ENCODE assay signal across 7 mouse cellular contexts in genomic region chr13:41015829-41016634, GRCm38 (mm10). TPM values are rescaled to one million over a fixed set of nuclear protein-coding genes. Genes with fewer than 3 reads are reported as not detected.
DNase-seq lines count a peak whose midpoint lies in the region; ATAC-seq and TF ChIP-seq lines count a peak whose summit lies in the region.

TSS of gene Tmem14c (plus strand) at chr13:41016292.

- intact Hi-C loops in left cerebral cortex, postnatal 4 days (cut with DNase I) = loop anchor here (10.0 kb wide), 1 partner anchor 219 kb away; no protein-coding TSS in a partner anchor

- H3K4me2 ChIP-seq in intestine, postnatal 0 days (replicated peaks; ENCODE audit: low read depth) = peak within 1 kb of the TSS; percentile 61
- peak within 1 kb of the TSS; percentile 78 for H3K4me2 ChIP-seq in midbrain, embryonic 12.5 days (replicated peaks)

- peak; percentile 96 for ATAC-seq in intestine, postnatal 0 days
- peak; percentile 99 for ATAC-seq in midbrain, embryonic 12.5 days (ENCODE audit: low FRiP score, low read depth)

- peaks cover 19% of the 10 kb centered on the region for H3K4me1 ChIP-seq in embryonic facial prominence, embryonic 10.5 days
- H3K4me1 ChIP-seq in intestine, postnatal 0 days (replicated peaks; ENCODE audit: control insufficient read depth, insufficient read depth, low read length) = peaks cover 6% of the 10 kb centered on the region
- H3K4me1 ChIP-seq in midbrain, embryonic 12.5 days = peaks cover 15% of the 10 kb centered on the region
- peaks cover 9% of the 10 kb centered on the region for H3K4me1 ChIP-seq in small intestine, adult 2 months (ENCODE audit: control insufficient read depth, insufficient read depth, insufficient read length, low read length)

- H3K4me3 ChIP-seq in embryonic facial prominence, embryonic 10.5 days = peak within 1 kb of the TSS; percentile 75
- peak within 1 kb of the TSS; percentile 59 for H3K4me3 ChIP-seq in intestine, postnatal 0 days (ENCODE audit: low read depth, low read length)
- H3K4me3 ChIP-seq in midbrain, embryonic 12.5 days = peak within 1 kb of the TSS; percentile 63
- peak within 1 kb of the TSS; percentile 93 for H3K4me3 ChIP-seq in small intestine, adult 2 months (ENCODE audit: low read depth, low read length)

- DNase-seq in adrenal gland, postnatal 10 days = peak; percentile 98
- DNase-seq in embryonic facial prominence, embryonic 10.5 days (ENCODE audit: low spot score) = peak; percentile 96
- no peak for DNase-seq in gonadal fat pad, adult 2 months (ENCODE audit: low read depth)
- peak; percentile 95 for DNase-seq in left cerebral cortex, postnatal 4 days

- H3K9me3 ChIP-seq in embryonic facial prominence, embryonic 10.5 days = no peaks in the 10 kb centered on the region
- no peaks in the 10 kb centered on the region for H3K9me3 ChIP-seq in intestine, postnatal 0 days (ENCODE audit: control insufficient read depth)
- H3K9me3 ChIP-seq in midbrain, embryonic 12.5 days = no peaks in the 10 kb centered on the region

- no peaks in the 10 kb centered on the region for H3K27me3 ChIP-seq in embryonic facial prominence, embryonic 10.5 days (replicated peaks; ENCODE audit: low read depth, poor library complexity, severe bottlenecking)
- no peaks in the 10 kb centered on the region for H3K27me3 ChIP-seq in intestine, postnatal 0 days (replicated peaks; ENCODE audit: control insufficient read depth, insufficient read depth, low read length)
- H3K27me3 ChIP-seq in midbrain, embryonic 12.5 days = no peaks in the 10 kb centered on the region
- no peaks in the 10 kb centered on the region for H3K27me3 ChIP-seq in small intestine, adult 2 months (ENCODE audit: control insufficient read depth, insufficient read depth, low read length)

- under 1% methylated on average over 43 of the region's 43 CpGs for WGBS in embryonic facial prominence, embryonic 10.5 days
- WGBS in intestine, postnatal 0 days = under 1% methylated on average over 43 of the region's 43 CpGs
- WGBS in midbrain, embryonic 12.5 days = under 1% methylated on average over 43 of the region's 43 CpGs
- WGBS in small intestine, adult 2 months = under 1% methylated on average over 43 of the region's 43 CpGs

- peaks cover 75% of the 10 kb centered on the region for H3K36me3 ChIP-seq in embryonic facial prominence, embryonic 10.5 days (replicated peaks)
- H3K36me3 ChIP-seq in intestine, postnatal 0 days (ENCODE audit: control insufficient read depth, insufficient read depth) = peaks cover 44% of the 10 kb centered on the region
- peaks cover 39% of the 10 kb centered on the region for H3K36me3 ChIP-seq in midbrain, embryonic 12.5 days
- peaks cover 48% of the 10 kb centered on the region for H3K36me3 ChIP-seq in small intestine, adult 2 months (ENCODE audit: control insufficient read depth, insufficient read depth, low read length)

- H3K27ac ChIP-seq in embryonic facial prominence, embryonic 10.5 days (replicated peaks) = peak within 1 kb of the TSS; percentile 92
- H3K27ac ChIP-seq in intestine, postnatal 0 days (ENCODE audit: low read depth, low read length) = peak within 1 kb of the TSS; percentile 91
- H3K27ac ChIP-seq in midbrain, embryonic 12.5 days (replicated peaks) = peak within 1 kb of the TSS; percentile 72
- peak within 1 kb of the TSS; percentile 96 for H3K27ac ChIP-seq in small intestine, adult 2 months (ENCODE audit: insufficient read depth, low read depth, low read length)

- peak within 1 kb of the TSS; percentile 62 for H3K9ac ChIP-seq in intestine, postnatal 0 days (ENCODE audit: low read depth, low read length)
- peak within 1 kb of the TSS; percentile 72 for H3K9ac ChIP-seq in midbrain, embryonic 12.5 days (replicated peaks)

- no peak for TF ChIP-seq CTCF in intestine, postnatal 0 days (IDR thresholded peaks at IDR 0.05; ENCODE audit: low read depth)
- TF ChIP-seq CTCF in small intestine, adult 2 months (IDR thresholded peaks at IDR 0.05; ENCODE audit: extremely low read depth, insufficient read length, insufficient replicate concordance, low read depth, low read length) = no peak

- peak; percentile 87 for TF ChIP-seq POLR2A in small intestine, adult 2 months (IDR thresholded peaks at IDR 0.05; ENCODE audit: low read depth, low read length)

RNA-seq across cellular contexts. Expression of gene Tmem14c, which starts in this region (rescaled TPM):
- total RNA-seq in adrenal gland, postnatal 10 days (2021) = 100 to 1,000 TPM; 310 to 344 TPM
- 195 and 202 TPM in 2 replicates for polyA plus RNA-seq in embryonic facial prominence, embryonic 10.5 days (2016; fragmentation: Nextera tagmentation; extraction: Ambion mirVana)
- 119 and 141 TPM in 2 replicates for polyA plus RNA-seq in gonadal fat pad, adult 2 months (2012; rRNA removed)
- 337 and 344 TPM in 2 replicates for polyA plus RNA-seq in intestine, postnatal 0 days (2015; fragmentation: Nextera tagmentation; extraction: Ambion mirVana)
- total RNA-seq in left cerebral cortex, postnatal 4 days (2021) = 10 to 100 TPM; 56.1 to 57.2 TPM
- polyA plus RNA-seq in midbrain, embryonic 12.5 days (2016; fragmentation: Nextera tagmentation; extraction: Ambion mirVana) = 140 and 151 TPM in 2 replicates
- polyA plus RNA-seq in small intestine, adult 2 months (2012; rRNA removed) = 64.4 and 79.0 TPM in 2 replicates

Comparison
In these comparisons a context has a peak if more than half of its experiments do, and no peak if none do; other contexts are left out.
1. RNA of gene Tmem14c (total RNA-seq): 310 to 344 TPM in adrenal gland, postnatal 10 days; 56.1 to 57.2 TPM in left cerebral cortex, postnatal 4 days; every median in the first group is over 4 times any median in the second.
2. Peak in every context shown above with its lines, with median percentiles within 50 percentile points of each other: H3K27ac ChIP-seq and H3K4me3 ChIP-seq.